Mouse (Mus musculus): ENCODE results near the gene Pomgnt2. TPM values are rescaled to one million over a fixed set of nuclear protein-coding genes. Genes with fewer than 3 reads are reported as not detected.
"Not testable (repeated sequence)": the region's sequence is repeated elsewhere in the genome, so short reads cannot be mapped to it uniquely, and the experiment has no call there.

Pomgnt2 gene
- polyA plus RNA-seq, 1 experiment from 2014 or later, result 12.5 TPM

- Histone ChIP-seq H3K4me3 (no peak overlapping the region), H3K27ac (no peak overlapping the region)
These were observed 27.5 kb upstream of the Pomgnt2 start for GRCm38 (mm10) chr9:122024419-122024818.

GRCm38 (mm10) chr9:122023873-122024272, 27.0 kb upstream of the Pomgnt2 start:
- H3K4me1 ChIP-seq, result peaks cover 38% of the 10 kb centered on the region
- H3K27me3 ChIP-seq (ENCODE audit: low read depth, poor library complexity, severe bottlenecking), result no peaks in the 10 kb centered on the region
- no peaks in the 10 kb centered on the region for H3K36me3 ChIP-seq
- H3K4me3 ChIP-seq, result no peak overlapping the region
- H3K27ac ChIP-seq, result no peak overlapping the region
- no peaks in the 10 kb centered on the region for H3K9me3 ChIP-seq (replicated peaks)
- DNase-seq (ENCODE audit: low spot score), result no peak
- WGBS, result 88% methylated on average over 5 of the region's 5 CpGs

More at GRCm38 (mm10) chr9:122024419-122024818, 27.5 kb upstream of the Pomgnt2 start:
- no peaks in the 10 kb centered on the region for H3K36me3 ChIP-seq
- H3K9me3 ChIP-seq (replicated peaks), result no peaks in the 10 kb centered on the region
- no peak for DNase-seq (ENCODE audit: low spot score)
- WGBS, result 92% methylated on average over 6 of the region's 6 CpGs
- H3K27me3 ChIP-seq (ENCODE audit: low read depth, poor library complexity, severe bottlenecking), result no peaks in the 10 kb centered on the region
- peaks cover 33% of the 10 kb centered on the region for H3K4me1 ChIP-seq

GRCm38 (mm10) chr9:122022776-122023175, 25.9 kb upstream of the Pomgnt2 start:
- H3K36me3 ChIP-seq, result no peaks in the 10 kb centered on the region
- DNase-seq (ENCODE audit: low spot score), result no peak
- 58% methylated on average over 9 of the region's 9 CpGs for WGBS
- H3K4me1 ChIP-seq, result peaks cover 38% of the 10 kb centered on the region
- no peak overlapping the region for H3K27ac ChIP-seq
- H3K9me3 ChIP-seq (replicated peaks), result no peaks in the 10 kb centered on the region
- no peak overlapping the region for H3K4me3 ChIP-seq
- H3K27me3 ChIP-seq (ENCODE audit: low read depth, poor library complexity, severe bottlenecking), result no peaks in the 10 kb centered on the region

GRCm38 (mm10) chr9:122021581-122021980, 24.7 kb upstream of the Pomgnt2 start:
- Histone ChIP-seq H3K36me3 (no peaks in the 10 kb centered on the region), H3K4me1 (peaks cover 26% of the 10 kb centered on the region), H3K27ac (no peak overlapping the region), H3K27me3 (ENCODE audit: low read depth, poor library complexity, severe bottlenecking) (no peaks in the 10 kb centered on the region), H3K4me3 (no peak overlapping the region), H3K9me3 (replicated peaks) (no peaks in the 10 kb centered on the region)
- WGBS, result 89% methylated on average over 5 of the region's 5 CpGs
- DNase-seq (ENCODE audit: low spot score), result no peak

GRCm38 (mm10) chr9:122021171-122021570, 24.3 kb upstream of the Pomgnt2 start:
- not testable (repeated sequence) for H3K36me3 ChIP-seq; H3K9me3 ChIP-seq (replicated peaks); H3K4me3 ChIP-seq; DNase-seq (ENCODE audit: low spot score); H3K27me3 ChIP-seq (ENCODE audit: low read depth, poor library complexity, severe bottlenecking); H3K27ac ChIP-seq
- 90% methylated on average over 4 of the region's 4 CpGs for WGBS
- H3K4me1 ChIP-seq, result peaks cover 21% of the 10 kb centered on the region

- no peaks in the 10 kb centered on the region for H3K36me3 ChIP-seq
- DNase-seq (ENCODE audit: low spot score), result no peak
- peaks cover 15% of the 10 kb centered on the region for H3K4me1 ChIP-seq
- no peaks in the 10 kb centered on the region for H3K27me3 ChIP-seq (ENCODE audit: low read depth, poor library complexity, severe bottlenecking)
- no peaks in the 10 kb centered on the region for H3K9me3 ChIP-seq (replicated peaks)
- H3K27ac ChIP-seq, result no peak overlapping the region
- WGBS, result 87% methylated on average over 4 of the region's 4 CpGs
- no peak overlapping the region for H3K4me3 ChIP-seq
These were observed 23.4 kb upstream of the Pomgnt2 start for GRCm38 (mm10) chr9:122020321-122020720.

GRCm38 (mm10) chr9:122018782-122019395, 22.0 kb upstream of the Pomgnt2 start:
- Histone ChIP-seq H3K27ac (no peak overlapping the region), H3K4me1 (peaks cover 15% of the 10 kb centered on the region), H3K4me3 (no peak overlapping the region), H3K9me3 (replicated peaks) (no peaks in the 10 kb centered on the region), H3K27me3 (ENCODE audit: low read depth, poor library complexity, severe bottlenecking) (no peaks in the 10 kb centered on the region), H3K36me3 (no peaks in the 10 kb centered on the region)
- WGBS, result 30% methylated on average over 8 of the region's 8 CpGs
- peak; percentile 49 for DNase-seq (ENCODE audit: low spot score)

GRCm38 (mm10) chr9:122018079-122018478, 21.2 kb upstream of the Pomgnt2 start:
- Histone ChIP-seq H3K4me1 (peaks cover 13% of the 10 kb centered on the region), H3K36me3 (no peaks in the 10 kb centered on the region), H3K27ac (no peak overlapping the region), H3K27me3 (ENCODE audit: low read depth, poor library complexity, severe bottlenecking) (no peaks in the 10 kb centered on the region), H3K4me3 (no peak overlapping the region), H3K9me3 (replicated peaks) (no peaks in the 10 kb centered on the region)
- 81% methylated on average over 5 of the region's 5 CpGs for WGBS
- DNase-seq (ENCODE audit: low spot score), result no peak

- no peak overlapping the region for H3K4me3 ChIP-seq
- DNase-seq (ENCODE audit: low spot score), result peak; percentile 80
- H3K9me3 ChIP-seq (replicated peaks), result no peaks in the 10 kb centered on the region
- H3K27me3 ChIP-seq (ENCODE audit: low read depth, poor library complexity, severe bottlenecking), result no peaks in the 10 kb centered on the region
- H3K36me3 ChIP-seq, result no peaks in the 10 kb centered on the region
- WGBS, result 18% methylated on average over 10 of the region's 10 CpGs
- H3K27ac ChIP-seq, result no peak overlapping the region
- peaks cover 4% of the 10 kb centered on the region; the same call in 1 of the 2 replicates for H3K4me1 ChIP-seq
These were observed 17.3 kb upstream of the Pomgnt2 start for GRCm38 (mm10) chr9:122014241-122014667.

GRCm38 (mm10) chr9:122013629-122014028, 16.7 kb upstream of the Pomgnt2 start:
- H3K36me3 ChIP-seq, result no peaks in the 10 kb centered on the region
- H3K4me1 ChIP-seq, result no peaks in the 10 kb centered on the region
- DNase-seq (ENCODE audit: low spot score), result no peak
- H3K4me3 ChIP-seq, result no peak overlapping the region
- H3K9me3 ChIP-seq (replicated peaks), result no peaks in the 10 kb centered on the region
- H3K27ac ChIP-seq, result no peak overlapping the region
- H3K27me3 ChIP-seq (ENCODE audit: low read depth, poor library complexity, severe bottlenecking), result no peaks in the 10 kb centered on the region
- 82% methylated on average over 4 of the region's 4 CpGs for WGBS

GRCm38 (mm10) chr9:122012816-122013215, 15.9 kb upstream of the Pomgnt2 start:
- no peaks in the 10 kb centered on the region for H3K27me3 ChIP-seq (ENCODE audit: low read depth, poor library complexity, severe bottlenecking)
- H3K36me3 ChIP-seq, result no peaks in the 10 kb centered on the region
- H3K9me3 ChIP-seq (replicated peaks), result no peaks in the 10 kb centered on the region
- H3K4me3 ChIP-seq, result no peak overlapping the region
- no peak for DNase-seq (ENCODE audit: low spot score)
- H3K4me1 ChIP-seq, result no peaks in the 10 kb centered on the region
- no peak overlapping the region for H3K27ac ChIP-seq
- 85% methylated on average over 2 of the region's 2 CpGs for WGBS

- DNase-seq (ENCODE audit: low spot score), result no peak
- WGBS, result 95% methylated on average over 2 of the region's 2 CpGs
- H3K4me1 ChIP-seq, result no peaks in the 10 kb centered on the region
- H3K4me3 ChIP-seq, result no peak overlapping the region
- H3K36me3 ChIP-seq, result no peaks in the 10 kb centered on the region
- H3K27ac ChIP-seq, result no peak overlapping the region
- no peaks in the 10 kb centered on the region for H3K27me3 ChIP-seq (ENCODE audit: low read depth, poor library complexity, severe bottlenecking)
- H3K9me3 ChIP-seq (replicated peaks), result no peaks in the 10 kb centered on the region
These were observed 13.8 kb upstream of the Pomgnt2 start for GRCm38 (mm10) chr9:122010751-122011150.

- Histone ChIP-seq H3K4me3 (no peak overlapping the region), H3K4me1 (no peaks in the 10 kb centered on the region), H3K27ac (no peak overlapping the region), H3K27me3 (ENCODE audit: low read depth, poor library complexity, severe bottlenecking) (no peaks in the 10 kb centered on the region), H3K9me3 (replicated peaks) (no peaks in the 10 kb centered on the region), H3K36me3 (no peaks in the 10 kb centered on the region)
- 70% methylated on average over 2 of the region's 2 CpGs for WGBS
- DNase-seq (ENCODE audit: low spot score), result no peak
These were observed 12.0 kb upstream of the Pomgnt2 start for GRCm38 (mm10) chr9:122008876-122009275.

- peak; percentile 75 for DNase-seq (ENCODE audit: low spot score)
- 10% methylated on average over 7 of the region's 7 CpGs for WGBS
- Histone ChIP-seq H3K36me3 (no peaks in the 10 kb centered on the region), H3K4me3 (no peak overlapping the region), H3K4me1 (no peaks in the 10 kb centered on the region), H3K27me3 (ENCODE audit: low read depth, poor library complexity, severe bottlenecking) (no peaks in the 10 kb centered on the region), H3K27ac (no peak overlapping the region), H3K9me3 (replicated peaks) (no peaks in the 10 kb centered on the region)
These were observed 9.7 kb upstream of the Pomgnt2 start for GRCm38 (mm10) chr9:122006609-122007008.
